Mouse (Mus musculus): Measurements from ENCODE around the gene Kdm6b.
A peak's percentile ranks its signal among the peaks of the same experiment; 100 is the strongest.

Gene Kdm6b

GRCm38 (mm10) chr11:69405397-69406200, 7.9 kb downstream of the Kdm6b start:
- no peak for DNase-seq

GRCm38 (mm10) chr11:69404595-69405396, 8.7 kb downstream of the Kdm6b start:
- DNase-seq = peak in 1 of 2 experiments; percentile 24

GRCm38 (mm10) chr11:69403691-69404594, 9.5 kb downstream of the Kdm6b start:
- peak; percentile 28 to 36 for DNase-seq

- peak in 1 of 2 experiments; percentile 26 for DNase-seq
Observed at GRCm38 (mm10) chr11:69401987-69402386, 11.5 kb downstream of the Kdm6b start.

- peak; percentile 95 to 96 for DNase-seq
Observed at GRCm38 (mm10) chr11:69401210-69401637, 12.3 kb downstream of the Kdm6b start.

- peak; percentile 34 to 45 for DNase-seq
Observed at GRCm38 (mm10) chr11:69400083-69400850, 13.2 kb downstream of the Kdm6b start.

GRCm38 (mm10) chr11:69399201-69400082, 14.0 kb downstream of the Kdm6b start:
- peak; percentile 40 to 47 for DNase-seq

- DNase-seq = peak; percentile 38 to 52
Observed at GRCm38 (mm10) chr11:69398486-69399200, 14.8 kb downstream of the Kdm6b start.

- peak; percentile 50 to 55 for DNase-seq
Observed at GRCm38 (mm10) chr11:69398059-69398458, 15.4 kb downstream of the Kdm6b start, which contains the start of gene Tmem88. Gene Tmem88 (minus strand): TSS chr11:69398234.

- peak; percentile 51 to 62 for DNase-seq
Observed at GRCm38 (mm10) chr11:69397581-69398057, 15.9 kb downstream of the Kdm6b start.

- peak; percentile 34 to 48 for DNase-seq
Observed at GRCm38 (mm10) chr11:69396772-69397171, 16.7 kb downstream of the Kdm6b start.

GRCm38 (mm10) chr11:69395634-69396373, 17.7 kb downstream of the Kdm6b start:
- DNase-seq = peak; percentile 97 to 98

- peak; percentile 93 for DNase-seq
Observed at GRCm38 (mm10) chr11:69395235-69395633, 18.2 kb downstream of the Kdm6b start, which contains the start of the genes Naa38 and Cyb5d1. Gene Naa38 (plus strand): TSS chr11:69395487. Gene Cyb5d1 (minus strand): TSS chr11:69395631.

- peak in 1 of 2 experiments; percentile 36 for DNase-seq
Observed at GRCm38 (mm10) chr11:69394591-69395167, 18.8 kb downstream of the Kdm6b start.

- peak; percentile 90 to 93 for DNase-seq
Observed at GRCm38 (mm10) chr11:69390400-69391034, 23.0 kb downstream of the Kdm6b start.

GRCm38 (mm10) chr11:69389531-69390399, 23.7 kb downstream of the Kdm6b start:
- peak; percentile 83 to 85 for DNase-seq

GRCm38 (mm10) chr11:69388680-69389079, 24.8 kb downstream of the Kdm6b start:
- no peak for DNase-seq

Measured in cerebellum, postnatal 10 days (tissue).